Mouse (Mus musculus) embryonic facial prominence, embryonic 11.5 days (tissue): ENCODE data around the gene Pfn1. TPM values are rescaled to one million over a fixed set of nuclear protein-coding genes. Genes with fewer than 3 reads are reported as not detected.

Source experiments
- ATAC-seq: fragments of 200-750 bp; cut with Nextera tagmentation; replicated peaks from 2 replicates; pipeline ENCODE4 v1.8.0; 2017; ENCODE audit warnings: low read depth; ENCODE audit not compliant: insufficient number of reproducible peaks, low FRiP score, low TSS enrichment
- DNase-seq: peaks from one replicate; pipeline ENCODE4 v3.0.0-alpha.2; 2015; ENCODE audit warnings: low spot score
- H3K27ac ChIP-seq: fragments of 300-500 bp; sonication (generic); replicated peaks from 2 replicates; pipeline ENCODE4 v1.5.1; 2014; ENCODE audit warnings: mild to moderate bottlenecking, low read depth, low read length, control low read depth
- H3K27me3 ChIP-seq: fragments of 300-500 bp; sonication (generic); 2 replicates; pipeline ENCODE4 v1.6.1; 2014; ENCODE audit warnings: mild to moderate bottlenecking, low read length, moderate library complexity, mixed read lengths; ENCODE audit not compliant: control insufficient read depth, insufficient read depth
- H3K36me3 ChIP-seq: fragments of 300-500 bp; sonication (generic); replicated peaks from 2 replicates; pipeline ENCODE4 v1.6.1; 2014; ENCODE audit warnings: low read depth, mild to moderate bottlenecking, low read length, moderate library complexity, mixed read lengths; ENCODE audit not compliant: control insufficient read depth, insufficient read depth
- H3K4me1 ChIP-seq: fragments of 300-500 bp; sonication (generic); 2 replicates; pipeline ENCODE4 v1.6.1; 2014; ENCODE audit warnings: low read length, mixed read lengths; ENCODE audit not compliant: control insufficient read depth, insufficient read depth
- H3K4me2 ChIP-seq: fragments of 300-500 bp; sonication (generic); 2 replicates; pipeline ENCODE4 v1.6.1; 2014; ENCODE audit warnings: low read depth, mild to moderate bottlenecking, control low read depth, low read length, moderate library complexity
- H3K4me3 ChIP-seq: fragments of 300-500 bp; sonication (generic); 2 replicates; pipeline ENCODE4 v1.5.1; 2014; ENCODE audit warnings: low read depth, low read length, control low read depth
- H3K9ac ChIP-seq: fragments of 300-500 bp; sonication (generic); replicated peaks from 2 replicates; pipeline ENCODE4 v1.6.1; 2014; ENCODE audit warnings: mild to moderate bottlenecking, control low read depth, low read length
- H3K9me3 ChIP-seq: fragments of 300-500 bp; sonication (generic); replicated peaks from 2 replicates; pipeline ENCODE4 v1.6.1; 2016; ENCODE audit warnings: mild to moderate bottlenecking, low read length, inconsistent platforms, mixed read lengths; ENCODE audit not compliant: control insufficient read depth
- WGBS: fragments of 180-500 bp; shearing (Covaris S2); extraction: QIAGEN DNeasy Blood & Tissue Kit; methylation state at CpG from one replicate; pipeline ENCODE4 v1.1.7; 2014; 5-methylcytosine and 5-hydroxymethylcytosine counted together
- polyA plus RNA-seq: library from polyadenylated mRNA; unstranded; fragments of >200 nt; fragmentation: Nextera tagmentation; extraction: Ambion mirVana; gene quantifications from 2 replicates; pipeline ENCODE4 v1.2.1, GENCODE M21; 2014

Pfn1 gene
- 1,669 and 1,679 TPM in 2 replicates for polyA plus RNA-seq

GRCm38 (mm10) chr11:70654198-70654922 lies at the start of gene Pfn1:
Gene Pfn1 (minus strand): TSS chr11:70654644.
- Histone ChIP-seq H3K27ac (peak within 1 kb of the TSS; percentile 97), H3K4me1 (peaks cover 9% of the 10 kb centered on the region), H3K4me2 (peak within 1 kb of the TSS; percentile 95), H3K9ac (peak within 1 kb of the TSS; percentile 97), H3K27me3 (no peaks in the 10 kb centered on the region), H3K36me3 (peaks cover 17% of the 10 kb centered on the region), H3K9me3 (no peaks in the 10 kb centered on the region), H3K4me3 (peak within 1 kb of the TSS; percentile 100)
- ATAC-seq (peak; percentile 26), DNase-seq (peak; percentile 91)
- WGBS: 0% methylated on average over 52 of the region's 61 CpGs

- peaks cover 3% of the 10 kb centered on the region; the same call in 1 of the 2 replicates for H3K4me1 ChIP-seq
- no peaks in the 10 kb centered on the region for H3K27me3 ChIP-seq
- 69% methylated on average over 6 of the region's 6 CpGs for WGBS
- no peaks in the 10 kb centered on the region for H3K9me3 ChIP-seq
- peaks cover 6% of the 10 kb centered on the region for H3K36me3 ChIP-seq
- no peak overlapping the region for H3K4me2 ChIP-seq
- no peak overlapping the region for H3K27ac ChIP-seq
- no peak for ATAC-seq
- no peak overlapping the region for H3K9ac ChIP-seq
- DNase-seq: no peak
- no peak overlapping the region for H3K4me3 ChIP-seq
Measured at GRCm38 (mm10) chr11:70702781-70703180, 48.3 kb upstream of the Pfn1 start.

GRCm38 (mm10) chr11:70701984-70702733 lies 47.7 kb upstream of the Pfn1 start:
- H3K9me3 ChIP-seq: no peaks in the 10 kb centered on the region

GRCm38 (mm10) chr11:70701221-70701955 lies 46.9 kb upstream of the Pfn1 start:
- DNase-seq (peak; percentile 16), ATAC-seq (no peak)
- H3K4me1 ChIP-seq: peaks cover 3% of the 10 kb centered on the region; the same call in 1 of the 2 replicates
- H3K27ac ChIP-seq: no peak overlapping the region
- peak overlapping the region; percentile 84 for H3K4me2 ChIP-seq
- 14% methylated on average over 10 of the region's 10 CpGs for WGBS
- no peaks in the 10 kb centered on the region for H3K27me3 ChIP-seq
- H3K4me3 ChIP-seq: peak overlapping the region; percentile 88
- no peaks in the 10 kb centered on the region for H3K9me3 ChIP-seq
- H3K36me3 ChIP-seq: no peaks in the 10 kb centered on the region; the same call in 1 of the 2 replicates
- H3K9ac ChIP-seq: peak overlapping the region; percentile 96

More at GRCm38 (mm10) chr11:70701984-70702733, 47.7 kb upstream of the Pfn1 start:
- H3K36me3 ChIP-seq: peaks cover 6% of the 10 kb centered on the region
- H3K4me1 ChIP-seq: peaks cover 3% of the 10 kb centered on the region; the same call in 1 of the 2 replicates
- DNase-seq: no peak
- H3K4me2 ChIP-seq: peak overlapping the region; percentile 2; the same call in 1 of the 2 replicates
- 83% methylated on average over 6 of the region's 6 CpGs for WGBS
- no peak for ATAC-seq
- H3K27me3 ChIP-seq: no peaks in the 10 kb centered on the region
- peak overlapping the region; percentile 88; the same call in 1 of the 2 replicates for H3K4me3 ChIP-seq
- no peak overlapping the region for H3K27ac ChIP-seq
- no peak overlapping the region; the same call in 1 of the 2 replicates for H3K9ac ChIP-seq

GRCm38 (mm10) chr11:70700613-70701012 lies 46.2 kb upstream of the Pfn1 start:
- WGBS: under 1% methylated on average over 32 of the region's 34 CpGs
- Histone ChIP-seq H3K36me3 (no peaks in the 10 kb centered on the region), H3K9ac (peak overlapping the region; percentile 96), H3K27ac (peak overlapping the region; percentile 68), H3K4me3 (peak overlapping the region; percentile 88), H3K4me1 (peaks cover 3% of the 10 kb centered on the region; the same call in 1 of the 2 replicates), H3K27me3 (no peaks in the 10 kb centered on the region), H3K4me2 (peak overlapping the region; percentile 84), H3K9me3 (no peaks in the 10 kb centered on the region)
- DNase-seq (peak; percentile 38), ATAC-seq (peak; percentile 19; the same call in 1 of the 2 replicates)

GRCm38 (mm10) chr11:70699722-70700556 lies 45.5 kb upstream of the Pfn1 start, which contains the start of the genes Inca1 and Kif1c:
Gene Inca1 (minus strand): TSS chr11:70700155.
Gene Kif1c (plus strand): TSS chr11:70700548.
- peak within 1 kb of the TSS; percentile 88 for H3K4me3 ChIP-seq
- DNase-seq (peak; percentile 94), ATAC-seq (peak; percentile 92)
- peak within 1 kb of the TSS; percentile 96 for H3K9ac ChIP-seq
- H3K4me2 ChIP-seq: peak within 1 kb of the TSS; percentile 84
- H3K9me3 ChIP-seq: no peaks in the 10 kb centered on the region
- H3K27ac ChIP-seq: peak within 1 kb of the TSS; percentile 68
- peaks cover 3% of the 10 kb centered on the region; the same call in 1 of the 2 replicates for H3K4me1 ChIP-seq
- H3K36me3 ChIP-seq: no peaks in the 10 kb centered on the region
- no peaks in the 10 kb centered on the region for H3K27me3 ChIP-seq
- 2% methylated on average over 65 of the region's 69 CpGs for WGBS

GRCm38 (mm10) chr11:70699051-70699450 lies 44.6 kb upstream of the Pfn1 start:
- Histone ChIP-seq H3K4me3 (no peak overlapping the region), H3K4me2 (no peak overlapping the region), H3K9me3 (no peaks in the 10 kb centered on the region), H3K27ac (no peak overlapping the region), H3K27me3 (no peaks in the 10 kb centered on the region), H3K36me3 (no peaks in the 10 kb centered on the region), H3K9ac (no peak overlapping the region), H3K4me1 (peaks cover 3% of the 10 kb centered on the region; the same call in 1 of the 2 replicates)
- ATAC-seq: no peak
- WGBS: 71% methylated on average over 2 of the region's 2 CpGs
- DNase-seq: no peak
